Mouse (Mus musculus) cerebellum, adult 2 months (tissue): ENCODE measurements around the gene Pknox1.

Source experiments
- CTCF ChIP-seq: fragments of 200-500 bp; IDR thresholded peaks from 2 replicates; pipeline ENCODE4 v1.5.1; 2011; ENCODE audit warnings: low read depth, mild to moderate bottlenecking, control low read depth, low read length, moderate library complexity, borderline replicate concordance; ENCODE audit not compliant: insufficient read depth
- POLR2A ChIP-seq: fragments of 200-500 bp; IDR thresholded peaks from 2 replicates; pipeline ENCODE4 v1.6.1; 2011; ENCODE audit warnings: low read length, control low read depth, borderline replicate concordance; ENCODE audit not compliant: insufficient read depth

DNA sequence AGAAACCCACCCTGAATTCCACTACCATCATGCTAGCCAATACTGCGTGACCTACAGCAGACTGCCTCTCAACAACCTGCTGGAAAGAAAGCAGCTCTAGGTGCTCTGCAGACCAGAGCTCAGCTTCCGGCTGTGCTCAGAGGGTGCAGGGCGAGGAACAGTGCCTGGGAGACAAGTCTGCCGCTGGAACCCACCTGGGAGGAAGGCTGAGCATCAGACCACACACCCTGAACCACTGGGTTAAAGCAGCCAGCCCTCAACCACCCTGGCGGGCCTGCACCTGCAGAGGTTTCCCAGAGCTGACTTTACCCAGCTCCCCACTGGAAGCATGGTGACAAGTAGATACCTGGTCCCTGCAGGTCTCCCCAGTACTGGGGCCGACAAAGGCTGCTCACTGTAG is 88.7 kb downstream of the Pknox1 start:
- TF ChIP-seq CTCF (no peak), POLR2A (no peak)
